Mouse (Mus musculus): ENCODE data around the gene Gm21173. TPM values are rescaled to one million over a fixed set of nuclear protein-coding genes. Genes with fewer than 3 reads are reported as not detected.
"Not testable (repeated sequence)": the region's sequence is repeated elsewhere in the genome, so short reads cannot be mapped to it uniquely, and the experiment has no call there.

The Gm21173 gene
- not detected for total RNA-seq (2021)
- long read RNA-seq: 0 reads

DNA sequence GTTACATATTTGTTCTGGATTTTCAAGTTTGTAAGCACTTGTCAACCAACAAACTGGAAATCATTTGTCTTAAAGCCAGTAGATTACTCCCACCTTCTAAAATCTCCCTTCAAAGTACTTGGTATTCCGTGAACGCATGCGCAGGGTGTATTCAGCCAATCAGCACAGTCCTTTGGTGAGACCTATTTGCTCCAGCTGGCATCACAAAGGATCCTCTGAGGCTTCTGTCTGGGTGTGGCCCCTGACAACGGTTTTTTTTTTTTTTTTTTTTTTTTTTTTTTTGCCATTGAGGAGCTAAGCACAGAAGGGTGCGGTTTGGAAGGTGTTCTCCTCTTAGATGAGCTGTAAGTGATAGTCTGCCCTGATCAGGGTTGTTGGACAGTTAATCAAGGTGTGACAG lies at the start of gene Gm21173:
Gm21173 (plus strand) TSS at position 301 of the 400 bp plus-strand sequence.
- not testable (repeated sequence) for DNase-seq (ENCODE audit: low spot score in 2 of 2)

Measured in layer of hippocampus, postnatal 10 days (tissue).